Mouse (Mus musculus) forebrain, embryonic 13.5 days (tissue): ENCODE data around the gene Defb25. TPM values are rescaled to one million over a fixed set of nuclear protein-coding genes. Genes with fewer than 3 reads are reported as not detected.

Experiments
- ATAC-seq: fragments of 200-750 bp; cut with Nextera tagmentation; 2 replicates; pipeline ENCODE4 v1.8.0; 2017
- H3K27ac ChIP-seq: fragments of 300-500 bp; sonication (generic); 2 replicates; pipeline ENCODE4 v1.5.1; 2015; ENCODE audit warnings: inconsistent platforms, mild to moderate bottlenecking, moderate library complexity
- H3K27me3 ChIP-seq: fragments of 300-500 bp; sonication (generic); 2 replicates; pipeline ENCODE4 v1.6.1; 2015; ENCODE audit warnings: mild to moderate bottlenecking, inconsistent platforms
- H3K36me3 ChIP-seq: fragments of 300-500 bp; sonication (generic); 2 replicates; pipeline ENCODE4 v1.6.1; 2015; ENCODE audit warnings: mild to moderate bottlenecking, inconsistent platforms; ENCODE audit not compliant: poor library complexity, severe bottlenecking
- H3K4me1 ChIP-seq: fragments of 300-500 bp; sonication (generic); 2 replicates; pipeline ENCODE4 v1.6.1; 2015; ENCODE audit warnings: inconsistent platforms
- H3K4me2 ChIP-seq: fragments of 300-500 bp; sonication (generic); 2 replicates; pipeline ENCODE4 v1.6.1; 2015; ENCODE audit warnings: inconsistent platforms, mild to moderate bottlenecking, moderate library complexity
- H3K4me3 ChIP-seq: fragments of 300-500 bp; sonication (generic); 2 replicates; pipeline ENCODE4 v1.5.1; 2015; ENCODE audit warnings: mild to moderate bottlenecking, inconsistent platforms
- H3K9ac ChIP-seq: fragments of 300-500 bp; sonication (generic); 2 replicates; pipeline ENCODE4 v1.6.1; 2015; ENCODE audit warnings: mild to moderate bottlenecking, inconsistent platforms
- H3K9me3 ChIP-seq: fragments of 300-500 bp; sonication (generic); replicated peaks from 2 replicates; pipeline ENCODE4 v1.6.1; 2016; ENCODE audit warnings: inconsistent platforms
- WGBS: fragments of 180-500 bp; shearing (Covaris S2); methylation state at CpG from one replicate; pipeline ENCODE4 v1.1.7; 2015; 5-methylcytosine and 5-hydroxymethylcytosine counted together
- polyA plus RNA-seq: library from polyadenylated mRNA; unstranded; fragments of >200 nt; fragmentation: Nextera tagmentation; extraction: Ambion mirVana; gene quantifications from 2 replicates; pipeline ENCODE4 v1.2.1, GENCODE M21; 2015

Gene Defb25
- polyA plus RNA-seq, 1 experiment from 2014 or later: not detected

- no peaks in the 10 kb centered on the region for H3K9me3 ChIP-seq
- no peak within 1 kb of the TSS for H3K4me3 ChIP-seq
- no peak within 1 kb of the TSS for H3K27ac ChIP-seq
- H3K27me3 ChIP-seq: no peaks in the 10 kb centered on the region
- no peak within 1 kb of the TSS for H3K4me2 ChIP-seq
- H3K4me1 ChIP-seq: no peaks in the 10 kb centered on the region
- no peak within 1 kb of the TSS for H3K9ac ChIP-seq
- H3K36me3 ChIP-seq: no peaks in the 10 kb centered on the region
- 62% methylated on average over 7 of the region's 7 CpGs for WGBS
- ATAC-seq: no peak
These were observed 23.6 kb downstream of the Defb25 start, which contains the start of gene Defb45 for GRCm38 (mm10) chr2:152599299-152599698. TSS of gene Defb45 (minus strand) at chr2:152599399.

DNA sequence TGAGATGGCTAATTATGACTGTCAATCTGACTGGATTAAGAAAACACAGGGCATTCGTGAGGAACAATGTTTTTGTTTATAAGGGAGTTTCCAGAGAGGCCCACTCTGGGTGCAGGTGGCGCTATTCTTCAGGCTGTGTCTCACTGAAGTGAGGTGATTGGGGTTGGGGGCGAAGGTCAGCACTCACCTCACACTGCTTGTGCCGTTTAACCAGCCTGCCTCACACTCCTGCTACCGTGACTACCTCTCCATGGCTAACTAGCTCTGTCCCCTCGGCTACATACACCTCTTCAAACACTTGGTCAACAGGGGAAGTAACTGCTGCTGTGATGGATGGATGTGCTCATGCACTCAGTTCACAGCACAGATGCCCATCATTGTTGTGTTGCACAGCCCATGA is 33.8 kb downstream of the Defb25 start:
- no peak overlapping the region for H3K4me3 ChIP-seq
- WGBS: 31% methylated on average over 6 of the region's 6 CpGs
- ATAC-seq: no peak
- no peaks in the 10 kb centered on the region for H3K36me3 ChIP-seq
- H3K27me3 ChIP-seq: no peaks in the 10 kb centered on the region
- no peak overlapping the region for H3K4me2 ChIP-seq
- H3K9ac ChIP-seq: no peak overlapping the region
- no peak overlapping the region for H3K27ac ChIP-seq
- no peaks in the 10 kb centered on the region for H3K9me3 ChIP-seq
- 0 out of 2 replicates have a peak, but pooled peaks cover 8% of the 10 kb centered on the region for H3K4me1 ChIP-seq

DNA sequence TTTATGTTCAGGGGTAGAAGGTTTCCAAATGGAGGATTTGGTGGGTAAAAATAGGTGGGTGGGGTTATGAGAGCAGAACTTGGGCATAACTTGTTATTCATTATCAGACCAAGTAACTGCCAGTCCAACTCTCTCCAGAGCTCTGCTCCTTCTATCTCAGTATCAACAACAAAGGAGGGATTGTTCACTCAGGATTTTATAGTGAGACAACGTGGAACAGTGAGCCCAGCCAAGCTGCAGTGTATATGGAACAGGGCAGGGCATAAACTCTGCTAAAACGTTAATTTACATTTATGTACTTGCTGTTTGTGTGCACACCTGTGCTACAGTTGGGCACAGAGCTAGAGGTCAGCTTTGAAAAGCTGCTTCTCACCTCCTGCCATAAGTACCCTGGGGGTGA is 34.4 kb downstream of the Defb25 start:
- no peak overlapping the region for H3K9ac ChIP-seq
- 0 out of 2 replicates have a peak, but pooled peaks cover 8% of the 10 kb centered on the region for H3K4me1 ChIP-seq
- 33% methylated on average over 2 of the region's 2 CpGs for WGBS
- no peaks in the 10 kb centered on the region for H3K36me3 ChIP-seq
- H3K4me3 ChIP-seq: no peak overlapping the region
- H3K27ac ChIP-seq: no peak overlapping the region
- H3K27me3 ChIP-seq: no peaks in the 10 kb centered on the region
- no peaks in the 10 kb centered on the region for H3K9me3 ChIP-seq
- H3K4me2 ChIP-seq: no peak overlapping the region
- ATAC-seq: no peak

GRCm38 (mm10) chr2:152586926-152587560 is 35.8 kb downstream of the Defb25 start:
- H3K27me3 ChIP-seq: no peaks in the 10 kb centered on the region
- 74% methylated on average over 4 of the region's 4 CpGs for WGBS
- no peak for ATAC-seq
- no peak overlapping the region for H3K4me3 ChIP-seq
- 0 out of 2 replicates have a peak, but pooled peaks cover 8% of the 10 kb centered on the region for H3K4me1 ChIP-seq
- no peak overlapping the region for H3K27ac ChIP-seq
- H3K36me3 ChIP-seq: no peaks in the 10 kb centered on the region
- no peak overlapping the region for H3K4me2 ChIP-seq
- no peaks in the 10 kb centered on the region for H3K9me3 ChIP-seq
- H3K9ac ChIP-seq: no peak overlapping the region

GRCm38 (mm10) chr2:152580612-152581011 is 42.2 kb downstream of the Defb25 start:
- ATAC-seq: no peak
- no peak overlapping the region for H3K9ac ChIP-seq
- no peaks in the 10 kb centered on the region for H3K27me3 ChIP-seq
- H3K4me1 ChIP-seq: no peaks in the 10 kb centered on the region
- no peak overlapping the region for H3K4me3 ChIP-seq
- 92% methylated on average over 11 of the region's 11 CpGs for WGBS
- no peak overlapping the region for H3K4me2 ChIP-seq
- H3K36me3 ChIP-seq: no peaks in the 10 kb centered on the region
- H3K27ac ChIP-seq: no peak overlapping the region
- H3K9me3 ChIP-seq: no peaks in the 10 kb centered on the region

- Histone ChIP-seq H3K27ac (no peak within 1 kb of the TSS), H3K4me3 (no peak within 1 kb of the TSS), H3K9ac (no peak within 1 kb of the TSS), H3K4me2 (no peak within 1 kb of the TSS), H3K9me3 (no peaks in the 10 kb centered on the region), H3K36me3 (no peaks in the 10 kb centered on the region), H3K27me3 (no peaks in the 10 kb centered on the region), H3K4me1 (no peaks in the 10 kb centered on the region)
- 85% methylated on average over 7 of the region's 7 CpGs for WGBS
- ATAC-seq: no peak
These were observed 42.7 kb downstream of the Defb25 start, which contains the start of gene Defb19 for GRCm38 (mm10) chr2:152580107-152580506. TSS of gene Defb19 (minus strand) at chr2:152580312.

DNA sequence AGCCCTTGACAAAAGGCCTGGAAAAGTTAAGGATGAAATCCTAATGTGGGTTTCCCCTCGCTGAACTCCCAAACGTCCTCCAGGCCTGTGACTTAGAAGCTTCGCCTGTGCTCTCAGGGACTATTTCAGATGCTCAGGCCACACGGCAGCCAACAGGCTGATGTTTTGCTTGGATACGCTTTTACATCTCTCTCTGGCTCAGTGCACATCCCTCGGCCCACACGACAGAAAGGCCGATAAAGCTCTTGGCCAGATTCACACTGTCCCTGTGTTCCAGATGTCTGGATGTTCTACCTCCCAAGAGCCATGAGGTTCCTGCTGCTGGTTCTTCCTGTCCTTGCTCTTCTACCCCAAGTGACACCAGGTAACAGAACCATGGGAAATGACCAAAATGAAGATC is 49.4 kb downstream of the Defb25 start:
- WGBS: 90% methylated on average over 8 of the region's 8 CpGs

More for the DNA sequence above, 49.4 kb downstream of the Defb25 start:
- Histone ChIP-seq H3K36me3 (no peaks in the 10 kb centered on the region), H3K4me3 (no peak overlapping the region), H3K9me3 (no peaks in the 10 kb centered on the region), H3K4me2 (no peak overlapping the region), H3K9ac (no peak overlapping the region), H3K27ac (no peak overlapping the region), H3K4me1 (no peaks in the 10 kb centered on the region), H3K27me3 (no peaks in the 10 kb centered on the region)
- ATAC-seq: no peak

Other genes with a start within 250 kb of the Defb25 start
- gene Nrsn2, start 246.4 kb downstream of the Defb25 start, polyA plus RNA-seq: 11.8 and 16.4 TPM in 2 replicates
- gene Sox12, start 225.0 kb downstream of the Defb25 start, polyA plus RNA-seq: 15.8 and 17.6 TPM in 2 replicates
- gene Zcchc3, start 208.0 kb downstream of the Defb25 start, polyA plus RNA-seq: 25.3 and 25.9 TPM in 2 replicates
- 1.6 and 2.6 TPM in 2 replicates for gene 6820408C15Rik, start 207.5 kb downstream of the Defb25 start, polyA plus RNA-seq
- not detected in 2 replicates for gene Defb23, start 158.4 kb downstream of the Defb25 start, polyA plus RNA-seq
- gene Defb20, start 146.0 kb downstream of the Defb25 start, polyA plus RNA-seq: not detected in 2 replicates
- gene Defb22, start 132.9 kb downstream of the Defb25 start, polyA plus RNA-seq: not detected in 2 replicates
- not detected in 2 replicates for gene Defb26, start 111.4 kb downstream of the Defb25 start, polyA plus RNA-seq
- not detected in 2 replicates for gene Defb28, start 104.8 kb downstream of the Defb25 start, polyA plus RNA-seq
- not detected in 2 replicates for gene Defb29, start 83.0 kb downstream of the Defb25 start, polyA plus RNA-seq
- gene Gm17416, start 53.7 kb downstream of the Defb25 start, polyA plus RNA-seq: not detected in 2 replicates
- gene Defb21, start 50.3 kb downstream of the Defb25 start, polyA plus RNA-seq: not detected in 2 replicates
- not detected in 2 replicates for gene Defb19, start 42.7 kb downstream of the Defb25 start, polyA plus RNA-seq
- gene Defb45, start 23.7 kb downstream of the Defb25 start, polyA plus RNA-seq: not detected in 2 replicates
- gene Defb36, start 18.7 kb downstream of the Defb25 start, polyA plus RNA-seq: not detected in 2 replicates
- gene Rem1, start 3.9 kb upstream of the Defb25 start, polyA plus RNA-seq: 0.19 and 0.20 TPM in 2 replicates
- gene H13, start 46.4 kb upstream of the Defb25 start, polyA plus RNA-seq: 131 and 142 TPM in 2 replicates
- gene Mcts2, start 64.0 kb upstream of the Defb25 start, polyA plus RNA-seq: 40.0 and 42.2 TPM in 2 replicates
- 25.8 and 26.1 TPM in 2 replicates for gene Id1, start 113.2 kb upstream of the Defb25 start, polyA plus RNA-seq
- 4.4 and 4.8 TPM in 2 replicates for gene Cox4i2, start 131.1 kb upstream of the Defb25 start, polyA plus RNA-seq
- gene Bcl2l1, start 208.7 kb upstream of the Defb25 start, polyA plus RNA-seq: 155 and 164 TPM in 2 replicates
- gene Tpx2, start 224.9 kb upstream of the Defb25 start, polyA plus RNA-seq: 102 and 103 TPM in 2 replicates